Mouse (Mus musculus) stomach, embryonic 15.5 days (tissue): Measurements from ENCODE around the gene Tacc3. TPM values are rescaled to one million over a fixed set of nuclear protein-coding genes. Genes with fewer than 3 reads are reported as not detected.
A peak's percentile ranks its signal among the peaks of the same experiment; 100 is the strongest.

ENCODE experiments used
- ATAC-seq: fragments of 200-750 bp; cut with Nextera tagmentation; 2 replicates; pipeline ENCODE4 v1.8.0; 2017; ENCODE audit warnings: low read depth, moderate number of reproducible peaks, moderate TSS enrichment; ENCODE audit not compliant: insufficient read depth, low FRiP score
- H3K27ac ChIP-seq: fragments of 300-500 bp; sonication (generic); 2 replicates; pipeline ENCODE4 v1.5.1; 2015; ENCODE audit warnings: mild to moderate bottlenecking, inconsistent platforms
- H3K27me3 ChIP-seq: fragments of 300-500 bp; sonication (generic); replicated peaks from 2 replicates; pipeline ENCODE4 v1.6.1; 2015; ENCODE audit warnings: inconsistent platforms
- H3K36me3 ChIP-seq: fragments of 300-500 bp; sonication (generic); 2 replicates; pipeline ENCODE4 v1.6.1; 2015; ENCODE audit warnings: inconsistent platforms
- H3K4me1 ChIP-seq: fragments of 300-500 bp; sonication (generic); 2 replicates; pipeline ENCODE4 v1.6.1; 2015; ENCODE audit warnings: inconsistent platforms
- H3K4me2 ChIP-seq: fragments of 300-500 bp; sonication (generic); 2 replicates; pipeline ENCODE4 v1.6.1; 2015; ENCODE audit warnings: mild to moderate bottlenecking, inconsistent platforms
- H3K4me3 ChIP-seq: fragments of 300-500 bp; sonication (generic); replicated peaks from 2 replicates; pipeline ENCODE4 v1.5.1; 2015; ENCODE audit warnings: inconsistent platforms
- H3K9ac ChIP-seq: fragments of 300-500 bp; sonication (generic); 2 replicates; pipeline ENCODE4 v1.6.1; 2015; ENCODE audit warnings: inconsistent platforms
- H3K9me3 ChIP-seq: fragments of 300-500 bp; sonication (generic); 2 replicates; pipeline ENCODE4 v1.6.1; 2016; ENCODE audit warnings: inconsistent platforms
- WGBS: fragments of 180-500 bp; shearing (Covaris S2); methylation state at CpG from one replicate; pipeline ENCODE4 v1.1.7; 2015; 5-methylcytosine and 5-hydroxymethylcytosine counted together
- polyA plus RNA-seq: library from polyadenylated mRNA; unstranded; fragments of >200 nt; fragmentation: Nextera tagmentation; extraction: Ambion mirVana; gene quantifications from 2 replicates; pipeline ENCODE4 v1.2.1, GENCODE M21; 2015

Gene Tacc3
- 155 and 165 TPM in 2 replicates for polyA plus RNA-seq

- Histone ChIP-seq H3K4me3 (peak within 1 kb of the TSS; percentile 84), H3K27ac (peak within 1 kb of the TSS; percentile 97), H3K4me2 (peak within 1 kb of the TSS; percentile 86), H3K27me3 (no peaks in the 10 kb centered on the region), H3K9me3 (no peaks in the 10 kb centered on the region), H3K4me1 (peaks cover 25% of the 10 kb centered on the region), H3K36me3 (peaks cover 32% of the 10 kb centered on the region), H3K9ac (peak within 1 kb of the TSS; percentile 68)
- ATAC-seq = peak; percentile 97
- under 1% methylated on average over 60 of the region's 60 CpGs for WGBS
These were observed at the start of gene Tacc3, which contains the start of gene Tmem129 for GRCm38 (mm10) chr5:33657787-33658663. Gene Tacc3, plus strand, starts transcription at chr5:33658128. Gene Tmem129, minus strand, starts transcription at chr5:33658416.

GRCm38 (mm10) chr5:33609226-33609625 lies 48.7 kb upstream of the Tacc3 start:
- Histone ChIP-seq H3K4me3 (no peak overlapping the region), H3K4me2 (no peak overlapping the region), H3K27ac (no peak overlapping the region), H3K36me3 (peaks cover 34% of the 10 kb centered on the region), H3K4me1 (no peaks in the 10 kb centered on the region), H3K9me3 (no peaks in the 10 kb centered on the region), H3K9ac (no peak overlapping the region), H3K27me3 (no peaks in the 10 kb centered on the region)
- no peak for ATAC-seq
- 75% methylated on average over 1 of the region's 1 CpGs for WGBS

GRCm38 (mm10) chr5:33611795-33612194 lies 46.1 kb upstream of the Tacc3 start:
- 82% methylated on average over 1 of the region's 1 CpGs for WGBS
- Histone ChIP-seq H3K36me3 (peaks cover 34% of the 10 kb centered on the region), H3K9me3 (no peaks in the 10 kb centered on the region), H3K9ac (no peak overlapping the region), H3K4me2 (no peak overlapping the region), H3K4me1 (no peaks in the 10 kb centered on the region), H3K27me3 (no peaks in the 10 kb centered on the region), H3K27ac (no peak overlapping the region), H3K4me3 (no peak overlapping the region)
- no peak for ATAC-seq

- no peaks in the 10 kb centered on the region for H3K9me3 ChIP-seq
- H3K4me1 ChIP-seq = 0 out of 2 replicates have a peak, but pooled peaks cover 2% of the 10 kb centered on the region
- no peak for ATAC-seq
- no peak overlapping the region for H3K4me2 ChIP-seq
- no peak overlapping the region for H3K9ac ChIP-seq
- H3K36me3 ChIP-seq = peaks cover 18% of the 10 kb centered on the region
- no peak overlapping the region for H3K4me3 ChIP-seq
- no peaks in the 10 kb centered on the region for H3K27me3 ChIP-seq
- 77% methylated on average over 6 of the region's 6 CpGs for WGBS
- no peak overlapping the region for H3K27ac ChIP-seq
These were observed 43.5 kb upstream of the Tacc3 start for GRCm38 (mm10) chr5:33614391-33614790.

GRCm38 (mm10) chr5:33622671-33623070 lies 35.3 kb upstream of the Tacc3 start:
- no peak for ATAC-seq
- WGBS = 83% methylated on average over 2 of the region's 2 CpGs
- H3K27ac ChIP-seq = no peak overlapping the region
- no peaks in the 10 kb centered on the region for H3K27me3 ChIP-seq
- H3K4me1 ChIP-seq = no peaks in the 10 kb centered on the region
- H3K4me3 ChIP-seq = no peak overlapping the region
- no peak overlapping the region for H3K4me2 ChIP-seq
- H3K36me3 ChIP-seq = no peaks in the 10 kb centered on the region
- H3K9ac ChIP-seq = no peak overlapping the region
- H3K9me3 ChIP-seq = no peaks in the 10 kb centered on the region

DNA sequence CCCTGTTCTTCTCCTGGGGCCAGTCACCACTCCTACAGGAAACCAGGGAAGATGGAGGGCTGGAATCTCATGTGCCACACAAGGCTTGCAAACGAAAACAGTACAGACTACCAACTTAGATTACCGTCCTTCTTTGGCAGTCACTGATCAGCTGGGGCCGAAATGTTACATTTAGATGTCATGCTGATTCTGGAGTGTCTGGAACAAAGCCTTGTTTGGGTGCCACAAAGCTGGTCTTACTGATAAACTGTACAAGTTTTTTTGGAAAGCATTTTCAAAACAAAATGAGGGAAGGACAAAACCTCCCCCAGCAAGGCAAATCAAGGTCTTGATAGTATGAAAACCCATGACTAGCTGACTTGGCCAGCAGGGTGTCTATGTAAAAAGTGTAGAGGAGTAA lies 34.2 kb upstream of the Tacc3 start:
- H3K27ac ChIP-seq = no peak overlapping the region
- H3K4me1 ChIP-seq = peaks cover 5% of the 10 kb centered on the region; the same call in 1 of the 2 replicates
- no peak overlapping the region for H3K4me2 ChIP-seq
- H3K9me3 ChIP-seq = no peaks in the 10 kb centered on the region
- 66% methylated on average over 3 of the region's 3 CpGs for WGBS
- H3K27me3 ChIP-seq = no peaks in the 10 kb centered on the region
- H3K9ac ChIP-seq = no peak overlapping the region
- no peak for ATAC-seq
- H3K36me3 ChIP-seq = no peaks in the 10 kb centered on the region
- no peak overlapping the region for H3K4me3 ChIP-seq

GRCm38 (mm10) chr5:33627968-33628367 lies 30.0 kb upstream of the Tacc3 start:
- Histone ChIP-seq H3K4me1 (peaks cover 8% of the 10 kb centered on the region; the same call in 1 of the 2 replicates), H3K27ac (no peak overlapping the region; the same call in 1 of the 2 replicates), H3K4me2 (peak overlapping the region; percentile 78), H3K4me3 (peak overlapping the region; percentile 77), H3K9me3 (no peaks in the 10 kb centered on the region), H3K27me3 (no peaks in the 10 kb centered on the region), H3K9ac (no peak overlapping the region), H3K36me3 (no peaks in the 10 kb centered on the region)
- ATAC-seq = no peak
- 25% methylated on average over 4 of the region's 4 CpGs for WGBS

GRCm38 (mm10) chr5:33628820-33629300 lies 29.1 kb upstream of the Tacc3 start:
- no peaks in the 10 kb centered on the region for H3K9me3 ChIP-seq
- WGBS = under 1% methylated on average over 24 of the region's 24 CpGs
- ATAC-seq = peak; percentile 16; the same call in 1 of the 2 replicates
- H3K4me3 ChIP-seq = peak overlapping the region; percentile 77
- H3K4me1 ChIP-seq = peaks cover 8% of the 10 kb centered on the region; the same call in 1 of the 2 replicates
- no peaks in the 10 kb centered on the region for H3K27me3 ChIP-seq
- no peaks in the 10 kb centered on the region for H3K36me3 ChIP-seq
- H3K9ac ChIP-seq = peak overlapping the region; percentile 74
- H3K27ac ChIP-seq = peak overlapping the region; percentile 93
- peak overlapping the region; percentile 78 for H3K4me2 ChIP-seq

GRCm38 (mm10) chr5:33629301-33629987 lies 28.5 kb upstream of the Tacc3 start, which contains the start of the genes Fam53a and Gm9903:
Gene Fam53a, minus strand, starts transcription at chr5:33629635.
Gene Gm9903, plus strand, starts transcription at chr5:33629925.
- WGBS = under 1% methylated on average over 85 of the region's 99 CpGs
- Histone ChIP-seq H3K27me3 (no peaks in the 10 kb centered on the region), H3K9me3 (no peaks in the 10 kb centered on the region)

DNA sequence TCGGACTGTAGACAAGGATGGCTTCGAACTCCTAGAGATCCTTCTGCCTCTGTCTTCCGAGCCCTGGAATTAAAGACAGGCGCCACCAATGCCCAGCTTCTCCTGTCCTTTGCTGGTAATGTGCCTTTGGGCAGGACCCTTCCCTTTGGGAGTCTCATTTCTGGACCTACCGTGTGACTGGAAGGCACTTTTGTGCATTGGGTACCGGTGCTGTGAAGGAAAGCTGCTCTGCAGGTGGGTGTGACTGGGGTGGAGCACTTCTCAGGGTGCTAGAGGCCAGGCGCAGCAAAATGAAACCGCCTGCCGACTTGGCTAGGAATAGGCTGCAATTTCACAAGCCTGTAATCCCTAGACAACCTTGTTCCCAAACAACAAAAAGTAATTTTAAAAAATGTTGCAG lies 27.9 kb upstream of the Tacc3 start:
- H3K9ac ChIP-seq = peak overlapping the region; percentile 30; the same call in 1 of the 2 replicates
- H3K4me3 ChIP-seq = peak overlapping the region; percentile 77
- H3K36me3 ChIP-seq = no peaks in the 10 kb centered on the region
- H3K4me2 ChIP-seq = peak overlapping the region; percentile 88
- WGBS = 3% methylated on average over 9 of the region's 9 CpGs
- peaks cover 8% of the 10 kb centered on the region; the same call in 1 of the 2 replicates for H3K4me1 ChIP-seq
- H3K27me3 ChIP-seq = no peaks in the 10 kb centered on the region
- peak; percentile 49 for ATAC-seq
- peak overlapping the region; percentile 76 for H3K27ac ChIP-seq
- H3K9me3 ChIP-seq = no peaks in the 10 kb centered on the region

More at GRCm38 (mm10) chr5:33629301-33629987, 28.5 kb upstream of the Tacc3 start, which contains the start of the genes Fam53a and Gm9903:
- Histone ChIP-seq H3K4me1 (peaks cover 8% of the 10 kb centered on the region; the same call in 1 of the 2 replicates), H3K4me2 (peak within 1 kb of the TSS; percentile 88), H3K36me3 (no peaks in the 10 kb centered on the region), H3K27ac (peak within 1 kb of the TSS; percentile 93), H3K9ac (peak within 1 kb of the TSS; percentile 74), H3K4me3 (peak within 1 kb of the TSS; percentile 77)
- peak; percentile 97 for ATAC-seq

GRCm38 (mm10) chr5:33630615-33631014 lies 27.3 kb upstream of the Tacc3 start:
- Histone ChIP-seq H3K27ac (peak overlapping the region; percentile 76), H3K4me2 (peak overlapping the region; percentile 88), H3K9me3 (no peaks in the 10 kb centered on the region), H3K9ac (no peak overlapping the region), H3K27me3 (no peaks in the 10 kb centered on the region), H3K4me1 (peaks cover 8% of the 10 kb centered on the region; the same call in 1 of the 2 replicates), H3K4me3 (peak overlapping the region; percentile 77; the same call in 1 of the 2 replicates), H3K36me3 (0 out of 2 replicates have a peak, but pooled peaks cover 4% of the 10 kb centered on the region)
- 52% methylated on average over 4 of the region's 4 CpGs for WGBS
- ATAC-seq = no peak
